Mouse (Mus musculus) liver, adult 2 months (tissue): ENCODE measurements around the gene 2410131K14Rik.

Experiments
- CTCF ChIP-seq: fragments of 200-500 bp; IDR thresholded peaks from 2 replicates; pipeline ENCODE4 v1.5.1; 2011; ENCODE audit warnings: low read depth, low read length, control low read depth
- POLR2A ChIP-seq: fragments of 200-500 bp; IDR thresholded peaks from 2 replicates; pipeline ENCODE4 v1.6.1; 2011; ENCODE audit warnings: low read length, control low read depth; ENCODE audit not compliant: insufficient read depth; ENCODE audit errors: extremely low read depth

DNA sequence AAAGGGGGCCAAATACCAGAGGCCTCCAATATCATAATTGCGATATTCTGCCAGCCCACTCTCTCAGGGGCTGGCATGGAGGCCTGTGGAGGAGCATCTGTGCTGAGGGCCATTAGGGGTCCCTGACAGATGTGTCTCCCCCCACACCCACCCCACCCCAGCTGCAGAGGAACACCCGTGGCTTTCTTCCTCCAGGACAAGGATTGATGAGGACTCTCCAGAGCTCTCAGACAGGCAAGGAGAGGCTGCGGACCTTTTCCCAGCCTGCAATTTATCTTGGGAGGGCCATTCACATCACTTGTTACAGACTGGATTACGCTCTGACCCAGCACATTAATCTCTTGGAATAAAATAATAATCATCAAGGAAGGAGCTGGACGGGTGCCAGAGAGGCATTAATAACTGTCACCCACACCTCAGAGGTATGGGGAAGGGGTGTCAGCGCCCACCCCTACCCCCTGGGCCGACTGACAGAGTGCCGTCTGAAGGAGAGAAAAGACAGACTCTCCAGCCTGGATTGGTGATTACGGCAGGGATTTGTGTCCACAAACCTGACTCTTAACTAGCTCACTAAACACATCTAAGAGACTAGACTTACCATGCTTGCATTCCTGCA, 21.8 kb upstream of the 2410131K14Rik start:
- TF ChIP-seq POLR2A (no peak), CTCF (no peak)
